Mouse (Mus musculus) MEL (cell line): ENCODE data around the gene Chst12. TPM values are rescaled to one million over a fixed set of nuclear protein-coding genes. Genes with fewer than 3 reads are reported as not detected.

Experiments used
- DNase-seq: peaks from one replicate; pipeline ENCODE4 v3.0.0; 2011; ENCODE audit warnings: low read depth, low spot score
- H3K27ac ChIP-seq: 2 replicates; pipeline ENCODE4 v1.5.1; 2012; ENCODE audit warnings: low read depth, mild to moderate bottlenecking, control low read depth, low read length, moderate library complexity; ENCODE audit not compliant: control insufficient read depth
- H3K27me3 ChIP-seq, 2 experiments: fragments of 150-350 bp in 1 of 2; sonication (generic) in 1 of 2; 2 replicates each; pipeline ENCODE4 v1.6.1; 2012; ENCODE audit warnings: low read length in 2 of 2, mild to moderate bottlenecking in 2 of 2, improper control_type of control experiment in 1 of 2, moderate library complexity in 1 of 2; ENCODE audit not compliant: insufficient read depth in 2 of 2, control insufficient read depth in 1 of 2
- H3K36me3 ChIP-seq, 2 experiments: 2 replicates each; pipeline ENCODE4 v1.6.1; 2012 to 2014; ENCODE audit warnings: low read length in 2 of 2, improper control_type of control experiment in 1 of 2, inconsistent platforms in 1 of 2, mild to moderate bottlenecking in 1 of 2; ENCODE audit not compliant: insufficient read depth in 2 of 2, control insufficient read depth in 1 of 2
- H3K4me1 ChIP-seq, 2 experiments: fragments of 150-350 bp in 1 of 2; sonication (generic) in 1 of 2; 2 replicates each; pipeline ENCODE4 v1.6.1; 2012; ENCODE audit warnings: low read length in 2 of 2, improper control_type of control experiment in 1 of 2, mild to moderate bottlenecking in 1 of 2; ENCODE audit not compliant: insufficient read depth in 2 of 2, control insufficient read depth in 1 of 2
- H3K4me3 ChIP-seq, 2 experiments: fragments of 150-350 bp in 1 of 2; sonication (generic) in 1 of 2; 2 replicates each; pipeline ENCODE4 v1.5.1; 2012; ENCODE audit warnings: low read depth in 2 of 2, low read length in 2 of 2, mild to moderate bottlenecking in 2 of 2, moderate library complexity in 2 of 2, control low read depth in 1 of 2, improper control_type of control experiment in 1 of 2; ENCODE audit not compliant: control insufficient read depth in 1 of 2, insufficient read depth in 1 of 2
- H3K79me2 ChIP-seq: 2 replicates; pipeline ENCODE4 v1.6.1; 2012; ENCODE audit warnings: mild to moderate bottlenecking, low read length, moderate library complexity; ENCODE audit not compliant: control insufficient read depth, poor library complexity, insufficient read depth
- H3K9ac ChIP-seq: 2 replicates; pipeline ENCODE4 v1.6.1; 2012; ENCODE audit warnings: low read depth, mild to moderate bottlenecking, control low read depth, low read length, moderate library complexity; ENCODE audit not compliant: control insufficient read depth, poor library complexity, severe bottlenecking
- H3K9me3 ChIP-seq: fragments of 150-350 bp; sonication (generic); replicated peaks from 2 replicates; pipeline ENCODE4 v1.6.1; 2012; ENCODE audit warnings: mild to moderate bottlenecking, low read length, improper control_type of control experiment, moderate library complexity; ENCODE audit not compliant: insufficient read depth
- CHD2 ChIP-seq: IDR thresholded peaks from 2 replicates; pipeline ENCODE4 v1.6.1; 2011; ENCODE audit warnings: low read length, improper control_type of control experiment
- CTCF ChIP-seq, 3 experiments: IDR thresholded peaks in 2 of 3; conservative IDR thresholded peaks in 1 of 3; 2 replicates each; pipeline ENCODE4 v1.5.1; 2011 to 2012; ENCODE audit warnings: low read length in 3 of 3, low read depth in 2 of 3, mild to moderate bottlenecking in 2 of 3, improper control_type of control experiment in 1 of 3, inconsistent platforms in 1 of 3, mixed read lengths in 1 of 3, moderate library complexity in 1 of 3; ENCODE audit not compliant: control insufficient read depth in 1 of 3, insufficient read depth in 1 of 3, poor library complexity in 1 of 3, severe bottlenecking in 1 of 3
- E2F4 ChIP-seq: IDR thresholded peaks from 2 replicates; pipeline ENCODE4 v1.6.1; 2011; ENCODE audit warnings: low read depth, low read length, improper control_type of control experiment, borderline replicate concordance
- EP300 ChIP-seq, 2 experiments: IDR thresholded peaks; 2 replicates each; pipeline ENCODE4 v1.6.1; 2011; ENCODE audit warnings: improper control_type of control experiment in 2 of 2, low read length in 2 of 2, low read depth in 1 of 2, mild to moderate bottlenecking in 1 of 2
- ETS1 ChIP-seq: IDR thresholded peaks from 2 replicates; pipeline ENCODE4 v1.6.1; 2012; ENCODE audit warnings: low read depth, mild to moderate bottlenecking, inconsistent platforms, low read length, improper control_type of control experiment, moderate library complexity
- GATA1 ChIP-seq: IDR thresholded peaks from 2 replicates; pipeline ENCODE4 v1.6.1; 2011; ENCODE audit warnings: low read depth, low read length, improper control_type of control experiment
- MAX ChIP-seq: IDR thresholded peaks from 2 replicates; pipeline ENCODE4 v1.6.1; 2011; ENCODE audit warnings: low read length, improper control_type of control experiment
- MEF2A ChIP-seq: IDR thresholded peaks from 2 replicates; pipeline ENCODE4 v1.6.1; 2014; ENCODE audit warnings: low read depth, mild to moderate bottlenecking, inconsistent platforms, low read length, improper control_type of control experiment; ENCODE audit not compliant: poor library complexity, insufficient replicate concordance, severe bottlenecking; ENCODE audit errors: extremely low read depth
- MYB ChIP-seq: IDR thresholded peaks from 2 replicates; pipeline ENCODE4 v1.6.1; 2011; ENCODE audit warnings: mild to moderate bottlenecking, low read depth, low read length, improper control_type of control experiment
- MYC ChIP-seq: IDR thresholded peaks from 2 replicates; pipeline ENCODE4 v1.6.1; 2011; ENCODE audit warnings: low read depth, mild to moderate bottlenecking, low read length, improper control_type of control experiment, moderate library complexity
- RAD21 ChIP-seq: IDR thresholded peaks from 2 replicates; pipeline ENCODE4 v1.6.1; 2011; ENCODE audit warnings: mild to moderate bottlenecking, low read depth, low read length, improper control_type of control experiment
- RCOR1 ChIP-seq: IDR thresholded peaks from 2 replicates; pipeline ENCODE4 v1.6.1; 2012; ENCODE audit warnings: low read depth, mild to moderate bottlenecking, inconsistent platforms, low read length, improper control_type of control experiment
- SIN3A ChIP-seq: IDR thresholded peaks from 2 replicates; pipeline ENCODE4 v1.6.1; 2012; ENCODE audit warnings: low read length, improper control_type of control experiment, inconsistent platforms
- SMC3 ChIP-seq: IDR thresholded peaks from 2 replicates; pipeline ENCODE4 v1.6.1; 2011; ENCODE audit warnings: low read depth, low read length, improper control_type of control experiment
- TCF12 ChIP-seq: IDR thresholded peaks from 2 replicates; pipeline ENCODE4 v1.6.1; 2014; ENCODE audit warnings: low read depth, mild to moderate bottlenecking, inconsistent platforms, low read length, improper control_type of control experiment, moderate library complexity
- USF1 ChIP-seq: IDR thresholded peaks from 2 replicates; pipeline ENCODE4 v1.6.1; 2014; ENCODE audit warnings: low read depth, mild to moderate bottlenecking, inconsistent platforms, low read length, improper control_type of control experiment, moderate library complexity
- ZC3H11A ChIP-seq: IDR thresholded peaks from 2 replicates; pipeline ENCODE4 v1.6.1; 2012; ENCODE audit warnings: low read depth, mild to moderate bottlenecking, inconsistent platforms, low read length, improper control_type of control experiment
- ZKSCAN1 ChIP-seq: IDR thresholded peaks from 2 replicates; pipeline ENCODE4 v1.6.1; 2012; ENCODE audit warnings: low read depth, mild to moderate bottlenecking, inconsistent platforms, low read length, improper control_type of control experiment, moderate library complexity
- ZMIZ1 ChIP-seq: IDR thresholded peaks from 2 replicates; pipeline ENCODE4 v1.6.1; 2012; ENCODE audit warnings: low read depth, mild to moderate bottlenecking, inconsistent platforms, low read length, improper control_type of control experiment, moderate library complexity
- ZNF384 ChIP-seq: IDR thresholded peaks from 2 replicates; pipeline ENCODE4 v1.6.1; 2012; ENCODE audit warnings: low read depth, mild to moderate bottlenecking, inconsistent platforms, low read length, improper control_type of control experiment
- polyA plus RNA-seq, 2 experiments: library from polyadenylated mRNA; stranded (reverse) in 1 of 2; unstranded in 1 of 2; fragments of >175 nt in 1 of 2; fragments of >200 nt in 1 of 2; gene quantifications; 2 replicates each; pipeline versions ENCODE4 v1.2.1 to v1.2.4; 2012; ENCODE audit warnings: low replicate concordance in 2 of 2, low read depth in 1 of 2; ENCODE audit not compliant: insufficient read length in 2 of 2, insufficient read depth in 1 of 2, missing spikeins in 1 of 2
- total RNA-seq: library from RNA; depleted of rRNA; stranded (reverse); fragments of 300-350 nt; gene quantifications from 2 replicates; pipeline ENCODE4 v1.2.3, GENCODE M21; 2012

Chst12 gene
- total and polyA plus RNA-seq, 3 experiments, result 4.1 to 8.6 TPM; not detected in 1

DNA sequence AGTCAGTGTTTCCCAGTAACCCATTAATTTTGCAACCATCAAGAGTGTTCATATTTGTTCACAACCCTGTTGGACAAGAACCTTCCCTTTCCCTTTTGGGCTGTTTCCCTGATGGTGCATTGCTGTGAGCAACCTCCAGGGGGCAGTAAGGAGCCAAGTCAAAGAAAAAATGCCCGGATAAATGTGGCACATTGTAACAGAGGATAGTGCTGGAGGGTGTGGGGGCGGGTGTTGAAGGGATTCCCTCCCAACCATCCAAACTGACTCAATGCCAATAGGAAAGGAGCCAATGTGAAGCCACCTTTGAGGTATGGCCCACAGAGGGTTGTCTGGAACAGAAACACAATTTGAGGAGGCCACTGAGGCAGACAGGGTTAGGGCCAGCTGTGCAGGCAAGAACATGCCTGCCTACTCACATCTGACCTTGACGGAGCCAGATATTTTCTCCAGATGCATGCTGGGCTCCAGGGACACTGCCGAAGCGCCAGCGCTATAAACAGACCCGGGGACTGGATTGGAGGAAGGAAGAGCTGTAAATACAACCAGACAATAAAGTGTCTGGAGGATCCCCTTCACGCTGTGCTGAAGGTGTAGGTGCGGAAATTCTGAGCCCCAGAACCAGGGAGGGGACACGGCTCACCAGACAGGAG lies 63.1 kb downstream of the Chst12 start:
- TF ChIP-seq MYB, result no peak
- TF ChIP-seq SMC3, result peak; percentile 91
- peak; percentile 70 for TF ChIP-seq RAD21
- peak; percentile 71 for TF ChIP-seq ZC3H11A
- no peak for TF ChIP-seq MEF2A
- TF ChIP-seq ZNF384, result peak; percentile 76
- 0 out of 2 replicates have a peak, but pooled peaks have one; percentile 68 for TF ChIP-seq MYC
- TF ChIP-seq CTCF (IDR thresholded peaks at IDR 0.05 in 2 of 3, conservative IDR thresholded peaks at IDR 0.05 in 1 of 3; ENCODE audit: control insufficient read depth in 1 of 3, insufficient read depth in 1 of 3, low read depth in 2 of 3, low read length in 3 of 3, poor library complexity in 1 of 3, severe bottlenecking in 1 of 3), result peak; percentile 81 to 96 (median 92)
- no peak for TF ChIP-seq GATA1
- no peak for TF ChIP-seq ZMIZ1
- no peak for TF ChIP-seq EP300 (IDR thresholded peaks at IDR 0.05; ENCODE audit: low read depth in 1 of 2, low read length in 2 of 2)
- Histone ChIP-seq H3K4me3 (peak overlapping the region in 1 of 2 experiments; percentile 34; a peak in 1 of 4 replicates), H3K4me1 (peaks cover 5 to 16% of the 10 kb centered on the region in 2 experiments; a peak in 3 of 4 replicates), H3K9me3 (no peaks in the 10 kb centered on the region), H3K27me3 (no peaks in the 10 kb centered on the region; a peak in 1 of 4 replicates), H3K36me3 (peaks cover 0 to 5% of the 10 kb centered on the region in 2 experiments; a peak in 2 of 4 replicates), H3K79me2 (no peaks in the 10 kb centered on the region), H3K9ac (peak overlapping the region; percentile 17; the same call in 1 of the 2 replicates), H3K27ac (no peak overlapping the region)
- DNase-seq, result peak; percentile 81

- H3K36me3 ChIP-seq, result peaks cover 0 to 5% of the 10 kb centered on the region in 2 experiments; a peak in 2 of 4 replicates
- TF ChIP-seq CTCF (IDR thresholded peaks at IDR 0.05 in 2 of 3, conservative IDR thresholded peaks at IDR 0.05 in 1 of 3; ENCODE audit: control insufficient read depth in 1 of 3, insufficient read depth in 1 of 3, low read depth in 2 of 3, low read length in 3 of 3, poor library complexity in 1 of 3, severe bottlenecking in 1 of 3), result no peak
- no peak for TF ChIP-seq RAD21
- no peak for TF ChIP-seq ETS1
- no peak for TF ChIP-seq E2F4
- TF ChIP-seq RCOR1, result no peak
- TF ChIP-seq SMC3, result no peak
- no peak for TF ChIP-seq SIN3A
- no peak for TF ChIP-seq MAX
- TF ChIP-seq USF1, result no peak
- no peak for TF ChIP-seq ZNF384
- TF ChIP-seq CHD2, result no peak
- TF ChIP-seq ZKSCAN1, result no peak
- TF ChIP-seq TCF12, result no peak
- TF ChIP-seq, all 39 proteins: peak for 0
- DNase-seq, result no peak
- peaks cover 5 to 16% of the 10 kb centered on the region in 2 experiments; a peak in 3 of 4 replicates for H3K4me1 ChIP-seq
- no peaks in the 10 kb centered on the region for H3K79me2 ChIP-seq
- H3K9me3 ChIP-seq, result no peaks in the 10 kb centered on the region
- no peak overlapping the region for H3K4me3 ChIP-seq
- H3K9ac ChIP-seq, result no peak overlapping the region
- no peaks in the 10 kb centered on the region; a peak in 1 of 4 replicates for H3K27me3 ChIP-seq
- no peak overlapping the region for H3K27ac ChIP-seq
Measured at GRCm38 (mm10) chr5:140569032-140569595, 63.8 kb downstream of the Chst12 start.
